Mouse (Mus musculus) small intestine, adult 2 months (tissue): ENCODE measurements around the gene Cntn5. TPM values are rescaled to one million over a fixed set of nuclear protein-coding genes. Genes with fewer than 3 reads are reported as not detected.

Experiments used
- H3K27ac ChIP-seq: fragments of 200-500 bp; 2 replicates; pipeline ENCODE4 v1.5.1; 2012; ENCODE audit warnings: low read depth, low read length, control low read depth, inconsistent platforms; ENCODE audit not compliant: insufficient read depth
- H3K27me3 ChIP-seq: fragments of 200-500 bp; 2 replicates; pipeline ENCODE4 v1.6.1; 2012; ENCODE audit warnings: mild to moderate bottlenecking, moderate library complexity, low read length, inconsistent platforms; ENCODE audit not compliant: control insufficient read depth, insufficient read depth
- H3K36me3 ChIP-seq: fragments of 200-500 bp; 2 replicates; pipeline ENCODE4 v1.6.1; 2012; ENCODE audit warnings: mild to moderate bottlenecking, low read length, control low read depth, inconsistent platforms; ENCODE audit not compliant: control insufficient read depth, insufficient read depth
- H3K4me1 ChIP-seq: fragments of 200-500 bp; 2 replicates; pipeline ENCODE4 v1.6.1; 2012; ENCODE audit warnings: low read length, inconsistent platforms, mixed read lengths; ENCODE audit not compliant: control insufficient read depth, insufficient read depth, insufficient read length
- H3K4me3 ChIP-seq: fragments of 200-500 bp; 2 replicates; pipeline ENCODE4 v1.5.1; 2012; ENCODE audit warnings: low read depth, mild to moderate bottlenecking, control low read depth, inconsistent platforms, low read length, moderate library complexity
- CTCF ChIP-seq: fragments of 200-500 bp; IDR thresholded peaks from 2 replicates; pipeline ENCODE4 v1.5.1; 2012; ENCODE audit warnings: low read depth, mild to moderate bottlenecking, control low read depth, inconsistent platforms, low read length, moderate library complexity, mixed read lengths; ENCODE audit not compliant: insufficient replicate concordance, insufficient read length; ENCODE audit errors: extremely low read depth
- POLR2A ChIP-seq: fragments of 200-500 bp; IDR thresholded peaks from 2 replicates; pipeline ENCODE4 v1.6.1; 2012; ENCODE audit warnings: low read depth, mild to moderate bottlenecking, control low read depth, inconsistent platforms, low read length, moderate library complexity
- WGBS: fragments of 180-500 bp; shearing (Covaris S2); methylation state at CpG from one replicate; pipeline ENCODE4 v1.1.7; 2018; 5-methylcytosine and 5-hydroxymethylcytosine counted together
- polyA plus RNA-seq: library from polyadenylated mRNA; depleted of rRNA; stranded (reverse); fragments of >200 nt; gene quantifications from 2 replicates; pipeline ENCODE4 v1.2.3, GENCODE M21; 2012

Cntn5 gene
- polyA plus RNA-seq, 1 experiment = not detected

DNA sequence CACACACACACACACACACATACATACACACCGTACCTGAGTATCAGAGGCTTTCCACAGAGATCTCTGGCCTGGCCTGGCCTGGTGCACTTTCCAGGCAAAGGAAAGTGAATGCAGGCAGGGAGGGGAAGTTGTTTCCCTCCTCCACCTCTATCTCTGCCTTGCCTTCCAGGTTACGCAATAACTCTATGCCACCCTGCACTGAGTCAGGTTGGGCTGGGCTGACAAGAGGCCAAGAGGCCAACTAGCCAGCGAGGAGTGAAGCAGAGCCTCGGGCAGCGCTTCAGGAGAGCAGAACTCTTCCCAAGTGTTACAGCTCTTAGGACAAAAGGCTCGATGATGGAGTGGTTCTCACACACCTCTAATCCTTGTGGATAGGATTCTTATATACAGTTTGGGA is 1018.4 kb downstream of the Cntn5 start:
- 76% methylated on average over 6 of the region's 6 CpGs for WGBS
- Histone ChIP-seq H3K27me3 (no peaks in the 10 kb centered on the region), H3K4me1 (no peaks in the 10 kb centered on the region), H3K36me3 (no peaks in the 10 kb centered on the region), H3K4me3 (no peak overlapping the region), H3K27ac (no peak overlapping the region)
- TF ChIP-seq POLR2A (no peak), CTCF (no peak)

DNA sequence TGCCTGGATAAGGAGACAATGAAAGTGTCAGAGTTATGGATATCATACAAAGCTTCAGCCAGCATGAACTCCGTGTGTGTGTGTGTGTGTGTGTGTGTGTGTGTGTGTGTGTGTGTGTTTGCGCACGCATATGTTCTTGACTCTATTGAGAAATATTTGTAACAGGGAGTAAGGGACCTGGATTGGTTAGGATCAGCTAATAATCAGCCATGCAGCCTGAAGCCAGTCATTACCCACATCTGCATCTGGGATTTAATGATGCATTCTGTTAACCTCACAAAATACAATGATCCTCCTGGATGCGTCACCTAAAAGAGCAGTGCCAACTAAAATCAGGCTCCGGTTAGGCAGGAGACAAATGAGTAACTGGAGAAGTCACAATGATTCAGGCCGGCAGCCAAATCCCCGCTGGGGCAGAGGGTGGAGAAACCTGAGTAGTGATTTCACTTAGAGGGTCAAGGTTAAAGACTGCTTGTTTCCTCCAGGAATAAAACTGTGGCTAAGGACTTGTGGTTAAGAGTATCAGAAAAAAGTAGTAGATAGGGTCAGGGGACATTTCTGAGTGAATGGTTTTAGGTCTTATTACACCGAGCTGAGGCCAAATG is 1021.7 kb downstream of the Cntn5 start:
- TF ChIP-seq CTCF (no peak), POLR2A (no peak)
- no peaks in the 10 kb centered on the region for H3K4me1 ChIP-seq
- no peaks in the 10 kb centered on the region for H3K36me3 ChIP-seq
- H3K27ac ChIP-seq = no peak overlapping the region
- no peaks in the 10 kb centered on the region for H3K27me3 ChIP-seq
- H3K4me3 ChIP-seq = no peak overlapping the region
- WGBS = 77% methylated on average over 8 of the region's 8 CpGs

DNA sequence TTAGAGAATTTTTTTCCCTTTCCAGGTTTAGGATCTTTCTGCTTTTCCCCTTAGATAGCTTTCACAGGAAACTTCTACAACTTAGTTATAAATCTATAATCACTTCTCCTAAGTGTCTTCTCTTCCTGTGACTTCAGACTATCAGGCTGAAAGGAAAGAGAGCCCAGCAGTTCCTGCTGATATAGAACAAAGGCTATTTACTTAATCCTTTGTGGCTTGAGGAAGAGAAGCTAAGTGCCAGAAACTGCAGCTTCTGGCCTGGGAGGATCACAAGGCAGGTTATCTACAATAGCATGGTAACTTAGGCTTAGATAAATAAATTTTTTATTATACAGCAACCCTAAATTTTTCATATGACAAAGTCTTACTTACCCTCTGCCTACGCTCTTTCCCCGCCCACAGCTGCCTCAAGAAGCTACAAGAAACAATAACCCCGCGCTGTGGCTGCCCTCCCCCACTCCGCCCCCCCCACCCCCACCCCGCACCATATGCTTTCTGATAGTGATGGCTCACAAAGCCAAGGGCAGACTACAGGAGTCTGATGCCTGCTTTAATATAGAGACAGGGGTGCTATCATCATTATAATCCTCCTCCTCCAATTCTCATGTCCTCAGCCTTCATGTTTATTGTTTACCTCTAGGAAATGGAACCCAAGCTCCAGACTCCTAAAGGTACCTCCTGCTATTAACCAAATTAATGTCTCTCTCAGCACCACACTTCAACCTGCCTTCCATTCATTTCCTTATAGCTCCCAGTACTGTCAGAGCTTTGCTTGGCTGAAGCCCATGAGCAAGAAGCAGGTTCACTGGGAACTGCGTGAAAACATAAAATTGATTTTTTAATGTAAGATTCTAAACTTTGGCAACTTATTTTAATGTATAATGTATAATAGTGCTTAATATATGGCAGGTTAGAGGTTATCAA is 1032.2 kb downstream of the Cntn5 start:
- no peak for TF ChIP-seq CTCF
- no peak for TF ChIP-seq POLR2A
- Histone ChIP-seq H3K4me3 (no peak overlapping the region), H3K36me3 (no peaks in the 10 kb centered on the region), H3K27ac (no peak overlapping the region), H3K27me3 (no peaks in the 10 kb centered on the region), H3K4me1 (no peaks in the 10 kb centered on the region)
- 45% methylated on average over 7 of the region's 7 CpGs for WGBS

DNA sequence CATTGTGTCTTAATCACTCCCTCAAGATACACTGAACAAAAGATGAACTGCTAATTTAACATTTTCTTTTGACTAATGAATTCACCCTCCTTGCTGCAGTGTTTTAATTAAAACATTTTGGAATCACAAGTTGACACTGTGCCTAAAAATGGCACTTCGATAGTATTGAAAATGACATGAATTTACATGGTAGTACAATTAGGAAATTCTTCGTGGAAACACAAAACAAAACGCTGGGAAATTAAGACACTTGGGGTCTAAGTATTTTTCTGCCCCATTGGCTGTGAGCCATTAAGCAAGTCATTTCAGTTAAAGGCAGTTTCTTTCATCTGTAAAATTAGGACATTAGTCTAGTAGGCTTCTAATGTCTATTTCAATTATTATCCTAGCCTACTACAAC is 1043.9 kb downstream of the Cntn5 start:
- 76% methylated on average over 3 of the region's 3 CpGs for WGBS
- no peaks in the 10 kb centered on the region for H3K27me3 ChIP-seq
- TF ChIP-seq POLR2A (no peak), CTCF (no peak)
- no peak overlapping the region for H3K27ac ChIP-seq
- no peak overlapping the region for H3K4me3 ChIP-seq
- H3K36me3 ChIP-seq = no peaks in the 10 kb centered on the region
- no peaks in the 10 kb centered on the region for H3K4me1 ChIP-seq

- H3K27me3 ChIP-seq = no peaks in the 10 kb centered on the region
- 7% methylated on average over 1 of the region's 1 CpGs for WGBS
- TF ChIP-seq CTCF (no peak), POLR2A (no peak)
- H3K27ac ChIP-seq = no peak overlapping the region
- no peaks in the 10 kb centered on the region for H3K4me1 ChIP-seq
- no peak overlapping the region for H3K4me3 ChIP-seq
- no peaks in the 10 kb centered on the region for H3K36me3 ChIP-seq
Measured at GRCm38 (mm10) chr9:9859323-9859722, 1045.3 kb downstream of the Cntn5 start.

- Histone ChIP-seq H3K27ac (no peak overlapping the region), H3K27me3 (no peaks in the 10 kb centered on the region), H3K4me3 (no peak overlapping the region), H3K4me1 (no peaks in the 10 kb centered on the region), H3K36me3 (no peaks in the 10 kb centered on the region)
- TF ChIP-seq POLR2A = no peak
- no peak for TF ChIP-seq CTCF
- 70% methylated on average over 1 of the region's 1 CpGs for WGBS
Measured at GRCm38 (mm10) chr9:9854791-9855190, 1049.8 kb downstream of the Cntn5 start.

GRCm38 (mm10) chr9:9830231-9830630 is 1074.3 kb downstream of the Cntn5 start:
- Histone ChIP-seq H3K27me3 (no peaks in the 10 kb centered on the region), H3K4me1 (no peaks in the 10 kb centered on the region), H3K27ac (no peak overlapping the region), H3K36me3 (no peaks in the 10 kb centered on the region), H3K4me3 (no peak overlapping the region)
- no peak for TF ChIP-seq CTCF
- no peak for TF ChIP-seq POLR2A
- WGBS = 42% methylated on average over 2 of the region's 2 CpGs
